Mouse (Mus musculus) myocyte (in vitro differentiated cells): ENCODE measurements around the gene Chrm4. TPM values are rescaled to one million over a fixed set of nuclear protein-coding genes. Genes with fewer than 3 reads are reported as not detected.

Experiments used
- H3K27me3 ChIP-seq: one replicate; pipeline ENCODE4 v1.6.1; 2011; ENCODE audit not compliant: control insufficient read depth, insufficient read depth, insufficient read length
- H3K36me3 ChIP-seq: one replicate; pipeline ENCODE4 v1.6.1; 2011; ENCODE audit not compliant: control insufficient read depth, insufficient read depth
- H3K4me2 ChIP-seq: one replicate; pipeline ENCODE4 v1.6.1; 2011; ENCODE audit warnings: low read depth, control low read depth
- H3K4me3 ChIP-seq: one replicate; pipeline ENCODE4 v1.5.1; 2011; ENCODE audit warnings: mild to moderate bottlenecking, control low read depth, moderate library complexity
- H3K79me2 ChIP-seq: one replicate; pipeline ENCODE4 v1.6.1; 2011; ENCODE audit not compliant: control insufficient read depth, insufficient read depth
- H3ac ChIP-seq: one replicate; pipeline ENCODE4 v1.6.1; 2011; ENCODE audit not compliant: control insufficient read depth, insufficient read length
- CEBPB ChIP-seq: IDR thresholded peaks from 2 replicates; pipeline ENCODE4 v1.6.1; 2011; ENCODE audit warnings: mild to moderate bottlenecking, moderate library complexity; ENCODE audit not compliant: poor library complexity, insufficient read depth, severe bottlenecking
- E2F4 ChIP-seq: IDR thresholded peaks from one replicate; pipeline ENCODE4 v1.6.1; 2011; ENCODE audit warnings: mild to moderate bottlenecking, control low read depth, moderate library complexity; ENCODE audit not compliant: insufficient read depth
- MAX ChIP-seq: IDR thresholded peaks from one replicate; pipeline ENCODE4 v1.6.1; 2011; ENCODE audit warnings: low read depth, mild to moderate bottlenecking, control low read depth
- MYOD1 ChIP-seq, 3 experiments: IDR thresholded peaks; one replicate each; pipeline ENCODE4 v1.6.1; 2011; ENCODE audit warnings: control low read depth in 2 of 3, low read depth in 2 of 3, mild to moderate bottlenecking in 2 of 3, moderate library complexity in 1 of 3; ENCODE audit not compliant: insufficient read length in 2 of 3, control insufficient read depth in 1 of 3
- MYOG ChIP-seq, 3 experiments: IDR thresholded peaks; one replicate each; pipeline ENCODE4 v1.6.1; 2011; ENCODE audit warnings: control low read depth in 2 of 3, low read depth in 2 of 3, mild to moderate bottlenecking in 2 of 3; ENCODE audit not compliant: insufficient read length in 2 of 3, control insufficient read depth in 1 of 3, insufficient read depth in 1 of 3
- POLR2A ChIP-seq: IDR thresholded peaks from one replicate; pipeline ENCODE4 v1.6.1; 2011; ENCODE audit warnings: low read depth, mild to moderate bottlenecking, control low read depth, moderate library complexity; ENCODE audit not compliant: insufficient read length
- POLR2AphosphoS2 ChIP-seq: IDR thresholded peaks from one replicate; pipeline ENCODE4 v1.6.1; 2011; ENCODE audit warnings: low read depth, control low read depth; ENCODE audit not compliant: insufficient read length
- REST ChIP-seq: IDR thresholded peaks from one replicate; pipeline ENCODE4 v1.6.1; 2011; ENCODE audit warnings: mild to moderate bottlenecking, control low read depth, moderate library complexity; ENCODE audit not compliant: insufficient read depth, insufficient read length
- SRF ChIP-seq: IDR thresholded peaks from one replicate; pipeline ENCODE4 v1.6.1; 2011; ENCODE audit warnings: low read depth; ENCODE audit not compliant: control insufficient read depth, insufficient read length
- TCF12 ChIP-seq: IDR thresholded peaks from one replicate; pipeline ENCODE4 v1.6.1; 2011; ENCODE audit warnings: mild to moderate bottlenecking, control low read depth; ENCODE audit not compliant: poor library complexity, insufficient read depth, severe bottlenecking
- TCF3 ChIP-seq: IDR thresholded peaks from one replicate; pipeline ENCODE4 v1.6.1; 2011; ENCODE audit warnings: low read depth, control low read depth; ENCODE audit not compliant: insufficient read length
- USF1 ChIP-seq: IDR thresholded peaks from one replicate; pipeline ENCODE4 v1.6.1; 2011; ENCODE audit warnings: low read depth, mild to moderate bottlenecking, control low read depth, moderate library complexity
- polyA plus RNA-seq: library from polyadenylated mRNA; unstranded; fragments of >200 nt; fragmentation: generic; extraction: Trizol; gene quantifications from one replicate; pipeline ENCODE4 v1.2.1, GENCODE M21; 2012; ENCODE audit warnings: missing spikeins

The Chrm4 gene
- polyA plus RNA-seq, 1 experiment = 0.64 TPM

DNA sequence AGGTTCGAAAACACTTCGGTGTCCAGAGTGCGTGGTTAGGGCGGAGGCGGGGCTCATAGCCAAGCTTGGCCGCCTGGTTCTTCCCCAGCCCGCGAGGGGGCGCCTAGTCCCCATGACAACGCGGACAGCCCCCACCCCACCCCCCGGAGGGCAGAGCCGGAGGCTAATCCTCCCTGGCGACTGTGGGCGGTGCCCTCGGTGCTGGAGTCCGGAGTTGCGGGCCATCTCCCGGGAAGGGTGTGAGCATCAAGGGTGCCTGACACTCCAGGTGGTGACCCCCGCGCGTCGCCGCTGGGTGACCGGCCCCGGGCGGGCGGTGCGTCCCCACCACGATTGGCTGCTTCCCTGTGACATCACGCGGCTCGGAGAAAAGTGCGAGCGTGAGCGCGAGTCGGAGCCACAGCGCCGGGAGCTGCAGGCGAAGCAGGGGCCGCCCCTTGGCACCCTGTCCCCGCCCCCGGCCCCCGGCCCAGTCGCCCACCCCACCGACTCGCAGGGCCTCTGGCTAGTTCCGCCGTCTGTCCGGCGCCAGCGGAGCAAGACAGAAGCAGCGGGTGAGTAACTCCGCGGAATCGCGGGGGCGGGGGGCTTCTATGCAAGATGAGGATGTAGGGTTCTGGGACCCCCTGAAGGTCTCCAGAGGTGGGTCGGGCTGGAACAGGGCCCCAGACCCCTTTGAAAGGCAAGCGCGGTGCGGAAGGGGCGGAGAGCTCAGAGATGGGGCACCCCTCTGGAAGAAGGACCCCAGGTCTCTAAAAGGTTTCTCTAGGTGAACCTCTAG lies 5.1 kb upstream of the Chrm4 start:
- peak overlapping the region; percentile 93 for H3K4me2 ChIP-seq
- no peaks in the 10 kb centered on the region for H3K79me2 ChIP-seq
- no peak overlapping the region for H3ac ChIP-seq
- TF ChIP-seq CEBPB (no peak), MAX (no peak), POLR2AphosphoS2 (peak; percentile 6)
- no peaks in the 10 kb centered on the region for H3K36me3 ChIP-seq
- peaks cover 7% of the 10 kb centered on the region for H3K27me3 ChIP-seq
- H3K4me3 ChIP-seq = peak overlapping the region; percentile 7

DNA sequence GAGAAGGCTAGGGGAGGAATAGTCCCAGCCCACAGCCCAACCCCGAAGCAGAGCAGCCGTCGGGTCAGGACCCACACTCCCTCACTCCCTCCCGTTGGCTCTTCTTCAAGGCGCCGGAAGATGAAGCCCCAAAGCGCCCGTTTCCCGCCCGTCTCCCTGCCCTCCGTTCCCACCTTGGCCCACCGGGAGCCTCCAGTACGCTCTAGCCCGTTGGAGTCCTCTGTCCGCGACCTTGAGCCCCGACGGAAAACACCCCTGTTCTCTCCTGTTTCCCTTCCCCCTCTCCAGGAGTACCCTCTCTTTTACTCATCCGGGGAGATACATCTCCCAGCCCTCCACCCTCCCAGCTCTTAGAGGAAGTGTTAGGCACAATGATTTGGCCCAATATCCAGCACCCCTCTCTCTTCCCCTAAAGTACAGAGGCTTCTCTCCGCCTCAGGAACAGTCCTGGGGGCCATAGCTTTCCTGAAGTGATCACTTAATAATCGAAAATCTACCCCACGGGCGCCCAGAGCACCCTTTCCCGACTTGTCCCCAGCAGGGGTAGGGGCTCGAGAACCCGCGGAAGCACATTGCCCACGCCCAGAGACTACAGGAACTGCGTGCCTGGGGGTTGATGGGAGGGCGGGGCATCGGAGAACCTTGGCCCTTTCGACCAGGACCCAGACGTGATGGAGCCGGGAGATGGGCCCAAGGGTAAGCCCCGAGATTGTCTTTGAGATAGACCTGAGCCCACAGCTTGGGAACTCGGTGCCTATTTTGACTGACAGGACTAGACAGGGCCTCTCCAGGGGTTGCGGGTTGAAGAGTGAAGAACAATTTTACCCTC lies 4.2 kb upstream of the Chrm4 start:
- Histone ChIP-seq H3K4me3 (peak overlapping the region; percentile 7), H3K4me2 (peak overlapping the region; percentile 93), H3K36me3 (no peaks in the 10 kb centered on the region), H3K27me3 (peaks cover 7% of the 10 kb centered on the region), H3ac (no peak overlapping the region), H3K79me2 (no peaks in the 10 kb centered on the region)
- TF ChIP-seq REST = no peak
- TF ChIP-seq TCF3 = no peak
- TF ChIP-seq POLR2AphosphoS2 = no peak
- TF ChIP-seq SRF = no peak
- TF ChIP-seq MYOD1 (IDR thresholded peaks at IDR 0.05; ENCODE audit: control insufficient read depth in 1 of 3, insufficient read length in 2 of 3, low read depth in 2 of 3) = no peak
- no peak for TF ChIP-seq TCF12
- no peak for TF ChIP-seq MYOG (IDR thresholded peaks at IDR 0.05; ENCODE audit: control insufficient read depth in 1 of 3, insufficient read depth in 1 of 3, insufficient read length in 2 of 3, low read depth in 2 of 3)
- TF ChIP-seq USF1 = no peak
- no peak for TF ChIP-seq CEBPB
- TF ChIP-seq MAX = no peak
- TF ChIP-seq POLR2A = no peak
- no peak for TF ChIP-seq E2F4

DNA sequence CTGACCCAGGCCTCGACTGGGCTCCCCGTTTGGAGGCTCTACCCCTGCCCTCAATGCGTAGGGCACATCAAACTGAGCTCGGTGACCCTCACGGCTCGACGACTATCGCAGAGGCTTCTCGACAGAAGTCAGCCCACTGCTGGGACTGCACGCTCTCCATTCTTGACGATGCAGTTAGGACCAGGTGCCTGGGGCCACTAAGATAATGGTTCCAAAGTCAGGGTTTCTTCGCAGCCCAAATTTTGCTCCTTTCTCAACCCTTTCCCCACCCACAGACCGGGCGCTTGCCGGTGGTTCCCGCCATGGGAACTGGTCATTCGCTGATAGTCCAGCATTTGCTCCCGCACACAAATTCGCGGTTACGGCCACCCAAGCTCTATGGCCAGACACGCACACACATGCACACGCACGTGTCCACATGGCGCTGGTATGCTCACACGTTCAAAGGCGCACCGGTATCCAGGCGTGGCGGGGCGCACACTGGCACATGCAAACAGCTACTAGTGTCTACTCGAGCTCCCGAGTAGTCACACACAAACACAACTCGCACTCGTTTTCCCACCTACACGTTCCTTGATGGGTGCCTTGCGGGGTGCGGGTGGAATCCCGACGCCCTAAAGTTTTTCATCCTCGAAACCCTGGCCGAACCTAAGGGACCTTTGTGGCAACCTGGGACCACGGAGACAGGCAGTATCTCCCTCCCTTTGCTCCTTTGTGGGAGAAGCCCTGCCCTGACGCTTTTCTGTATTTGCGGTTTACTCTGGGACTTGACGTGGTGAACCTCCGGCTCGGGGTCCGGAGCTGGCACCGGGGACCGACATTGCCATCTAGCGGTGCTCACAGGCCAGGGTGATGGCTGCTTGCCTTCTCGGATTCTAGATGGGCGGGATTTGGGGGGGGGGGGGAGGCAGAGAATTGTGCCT lies 3.4 kb upstream of the Chrm4 start:
- H3ac ChIP-seq = no peak overlapping the region
- no peaks in the 10 kb centered on the region for H3K79me2 ChIP-seq
- TF ChIP-seq CEBPB (no peak), TCF3 (no peak), TCF12 (no peak), MAX (no peak), SRF (no peak)
- H3K4me3 ChIP-seq = peak overlapping the region; percentile 7
- H3K27me3 ChIP-seq = peaks cover 7% of the 10 kb centered on the region
- peak overlapping the region; percentile 93 for H3K4me2 ChIP-seq
- no peaks in the 10 kb centered on the region for H3K36me3 ChIP-seq

- Histone ChIP-seq H3K4me3 (no peak overlapping the region), H3K4me2 (no peak overlapping the region), H3K79me2 (no peaks in the 10 kb centered on the region), H3ac (no peak overlapping the region), H3K36me3 (no peaks in the 10 kb centered on the region), H3K27me3 (peaks cover 7% of the 10 kb centered on the region)
- TF ChIP-seq REST (no peak), MYOG (IDR thresholded peaks at IDR 0.05; ENCODE audit: control insufficient read depth in 1 of 3, insufficient read depth in 1 of 3, insufficient read length in 2 of 3, low read depth in 2 of 3) (no peak), POLR2AphosphoS2 (no peak), TCF3 (no peak), USF1 (no peak), TCF12 (no peak), POLR2A (no peak), MAX (no peak), E2F4 (no peak), CEBPB (no peak), SRF (no peak), MYOD1 (IDR thresholded peaks at IDR 0.05; ENCODE audit: control insufficient read depth in 1 of 3, insufficient read length in 2 of 3, low read depth in 2 of 3) (no peak)
These were observed 2.3 kb upstream of the Chrm4 start for GRCm38 (mm10) chr2:91924726-91925125.
